Mouse (Mus musculus) lung, postnatal 0 days (tissue): Measurements from ENCODE around the gene Myoz1.

Experiments used
- CTCF ChIP-seq: IDR thresholded peaks from 2 replicates; pipeline ENCODE4 v1.5.1; 2016; ENCODE audit warnings: antibody characterized with exemption, mild to moderate bottlenecking
- EP300 ChIP-seq: IDR thresholded peaks from 2 replicates; pipeline ENCODE4 v1.6.1; 2016; ENCODE audit warnings: antibody characterized with exemption, mild to moderate bottlenecking, control low read depth

- no peak for TF ChIP-seq EP300
- no peak for TF ChIP-seq CTCF
Observed at GRCm38 (mm10) chr14:20700362-20700761, 44.0 kb upstream of the Myoz1 start.
